Mouse (Mus musculus) ES-E14 (cell line): Measurements from ENCODE around the gene Hoxb3. TPM values are rescaled to one million over a fixed set of nuclear protein-coding genes. Genes with fewer than 3 reads are reported as not detected.

Experiments
- DNase-seq: peaks from one replicate; pipeline ENCODE4 v3.0.0-alpha.2; 2013; ENCODE audit warnings: low read depth, low spot score
- H3K27ac ChIP-seq: 2 replicates; pipeline ENCODE4 v1.5.1; 2012; ENCODE audit warnings: low read depth, mild to moderate bottlenecking, low read length, moderate library complexity, mixed read lengths; ENCODE audit not compliant: poor library complexity, insufficient read depth, severe bottlenecking
- H3K36me3 ChIP-seq: 2 replicates; pipeline ENCODE4 v1.6.1; 2012; ENCODE audit warnings: mild to moderate bottlenecking, low read length, moderate library complexity, mixed read lengths; ENCODE audit not compliant: control insufficient read depth, poor library complexity, insufficient read depth, severe bottlenecking
- H3K4me1 ChIP-seq, 2 experiments: fragments of 150-350 bp in 1 of 2; sonication (generic) in 1 of 2; 2 replicates each; pipeline ENCODE4 v1.6.1; 2012; ENCODE audit warnings: low read length in 2 of 2, mild to moderate bottlenecking in 1 of 2, mixed read lengths in 1 of 2; ENCODE audit not compliant: control insufficient read depth in 2 of 2, insufficient read depth in 2 of 2, poor library complexity in 1 of 2
- H3K4me3 ChIP-seq, 2 experiments: fragments of 150-350 bp in 1 of 2; sonication (generic) in 1 of 2; 2 replicates each; pipeline ENCODE4 v1.5.1; 2012; ENCODE audit warnings: low read length in 2 of 2, low read depth in 1 of 2, mild to moderate bottlenecking in 1 of 2, mixed read lengths in 1 of 2; ENCODE audit not compliant: insufficient read depth in 1 of 2, poor library complexity in 1 of 2, severe bottlenecking in 1 of 2
- H3K9ac ChIP-seq: 2 replicates; pipeline ENCODE4 v1.6.1; 2012; ENCODE audit warnings: low read depth, mild to moderate bottlenecking, low read length, mixed read lengths; ENCODE audit not compliant: poor library complexity, insufficient read depth, severe bottlenecking
- H3K9me3 ChIP-seq: fragments of 150-350 bp; sonication (generic); 2 replicates; pipeline ENCODE4 v1.6.1; 2012; ENCODE audit warnings: low read depth, mild to moderate bottlenecking, low read length; ENCODE audit not compliant: control insufficient read depth, insufficient read depth
- CHD2 ChIP-seq: IDR thresholded peaks from 2 replicates; pipeline ENCODE4 v1.6.1; 2014; ENCODE audit warnings: mild to moderate bottlenecking, low read depth, low read length, inconsistent platforms
- HCFC1 ChIP-seq: IDR thresholded peaks from 2 replicates; pipeline ENCODE4 v1.6.1; 2012; ENCODE audit warnings: low read length, inconsistent platforms, borderline replicate concordance; ENCODE audit not compliant: insufficient read depth
- MAFK ChIP-seq: IDR thresholded peaks from 2 replicates; pipeline ENCODE4 v1.6.1; 2014; ENCODE audit warnings: mild to moderate bottlenecking, low read depth, low read length, inconsistent platforms; ENCODE audit not compliant: insufficient read depth
- ZC3H11A ChIP-seq: IDR thresholded peaks from 2 replicates; pipeline ENCODE4 v1.6.1; 2012; ENCODE audit warnings: low read depth, mild to moderate bottlenecking, inconsistent platforms, low read length, borderline replicate concordance
- ZNF384 ChIP-seq: IDR thresholded peaks from 2 replicates; pipeline ENCODE4 v1.6.1; 2012; ENCODE audit warnings: low read depth, low read length, inconsistent platforms
- in situ Hi-C, 2 experiments: fragments of 600-800 bp; cut with MboI; formaldehyde crosslinking; loops; one replicate each; pipeline ENCODE4 v1.15.1; 2025; ENCODE audit warnings: low sequenced_read_pairs in 2 of 2, inconsistent platforms in 1 of 2; ENCODE audit not compliant: unreplicated experiment in 2 of 2
- total RNA-seq: library from RNA; depleted of rRNA; stranded (reverse); fragments of 300-350 nt; gene quantifications from 2 replicates; pipeline ENCODE4 v1.2.3, GENCODE M21; 2012

The Hoxb3 gene
- total RNA-seq, 1 experiment: 0.54 TPM

DNA sequence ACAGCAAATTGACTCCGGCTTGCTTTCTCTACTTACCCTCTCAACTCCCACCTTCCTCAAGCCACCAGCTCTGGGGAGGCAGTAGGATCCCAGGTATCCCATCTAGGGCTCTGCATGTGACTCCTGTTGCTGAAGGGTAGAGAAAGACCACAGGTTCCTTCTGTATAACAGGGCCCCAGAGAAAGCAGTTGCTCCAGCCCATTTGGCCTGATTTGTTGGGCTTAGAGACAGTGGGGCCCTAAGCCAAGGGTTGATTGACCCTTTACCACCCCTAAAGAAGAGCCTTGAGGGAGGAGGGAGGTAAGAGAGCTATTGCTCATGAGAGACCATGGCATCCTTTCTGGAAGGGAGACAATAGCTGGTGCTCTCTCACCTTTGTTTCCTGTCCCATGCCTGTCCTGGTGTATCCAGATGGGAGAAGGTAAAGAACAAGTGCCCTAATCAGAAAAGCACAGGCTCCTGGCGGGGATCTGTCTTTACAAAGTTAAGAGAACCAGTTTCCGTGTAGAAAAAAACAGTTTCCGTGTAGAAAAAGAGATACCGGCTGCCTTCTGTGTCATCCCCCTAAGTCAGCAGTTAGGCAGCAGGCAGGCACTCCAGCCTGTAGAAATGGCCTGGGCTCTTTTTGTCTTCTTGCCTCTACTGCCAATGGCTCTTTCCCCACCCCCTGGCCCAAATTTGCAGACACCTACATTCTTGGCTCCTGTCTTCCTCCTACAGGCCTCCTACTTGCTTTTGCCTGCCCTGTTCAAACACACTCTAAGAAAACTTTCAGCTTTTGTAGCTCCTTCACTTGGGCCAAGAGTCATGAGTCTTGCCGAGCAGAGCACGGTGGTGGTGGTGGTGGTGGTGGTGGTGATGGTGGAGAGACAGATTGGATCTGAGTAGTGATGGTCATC is 16.1 kb downstream of the Hoxb3 start:
- no peak overlapping the region for H3K27ac ChIP-seq
- in situ Hi-C loops: loop anchor here (10.0 kb wide), 3 partner anchors 54 to 164 kb away; partner anchors contain the start of genes Hoxb13 (in 1 of the 2), Hoxb7 (in 1 of the 2) and Hoxb8 (in 1 of the 2)
- peaks cover 0 to under 1% of the 10 kb centered on the region in 2 experiments; a peak in 1 of 4 replicates for H3K4me1 ChIP-seq
- H3K4me3 ChIP-seq: no peak overlapping the region
- H3K36me3 ChIP-seq: no peaks in the 10 kb centered on the region
- TF ChIP-seq HCFC1 (no peak), CHD2 (no peak), MAFK (no peak), ZNF384 (no peak), ZC3H11A (no peak)
- no peak overlapping the region for H3K9ac ChIP-seq
- DNase-seq: no peak
- H3K9me3 ChIP-seq: no peaks in the 10 kb centered on the region

DNA sequence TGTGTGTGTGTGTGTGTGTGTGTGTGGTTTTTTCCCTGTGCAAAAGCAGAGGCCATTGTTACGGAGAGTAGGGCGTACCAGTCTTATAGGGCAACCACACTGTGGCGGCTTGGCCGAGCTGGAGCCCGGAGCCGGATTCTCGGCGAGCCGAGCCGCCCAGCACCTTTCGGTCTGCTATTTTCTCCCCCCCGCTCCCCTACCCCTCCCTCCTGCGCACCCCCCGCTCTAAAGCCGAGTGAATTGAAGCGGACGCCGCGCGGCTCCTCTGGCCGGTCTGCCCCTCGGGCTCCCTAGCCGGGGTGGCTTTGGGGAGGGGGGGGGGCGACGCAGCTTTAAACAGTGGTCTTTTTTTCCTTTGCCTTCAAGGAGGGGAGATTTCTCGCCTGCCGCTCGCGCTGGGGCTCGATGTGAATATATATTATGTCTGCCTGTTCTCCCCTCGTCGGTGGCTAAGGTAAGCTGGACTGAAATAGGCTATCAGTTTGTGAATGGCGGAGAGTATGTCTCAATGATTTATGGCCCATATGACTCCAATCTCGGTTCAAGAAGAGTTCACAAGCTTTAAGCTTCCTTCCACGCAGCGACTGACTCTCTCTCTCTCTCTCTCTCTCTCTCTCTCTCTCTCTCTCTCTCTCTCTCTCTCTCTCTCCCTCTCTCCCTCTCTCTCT is 17.7 kb downstream of the Hoxb3 start:
- DNase-seq: no peak
- no peaks in the 10 kb centered on the region for H3K9me3 ChIP-seq
- no peaks in the 10 kb centered on the region for H3K36me3 ChIP-seq
- H3K4me1 ChIP-seq: peaks cover 0 to 7% of the 10 kb centered on the region in 2 experiments; a peak in 1 of 4 replicates
- no peak overlapping the region for H3K4me3 ChIP-seq
- no peak overlapping the region for H3K9ac ChIP-seq
- no peak for TF ChIP-seq MAFK
- no peak for TF ChIP-seq CHD2
- no peak for TF ChIP-seq ZNF384
- TF ChIP-seq ZC3H11A: no peak
- TF ChIP-seq HCFC1: no peak
- no peak overlapping the region for H3K27ac ChIP-seq
- in situ Hi-C loops: no loop called here

DNA sequence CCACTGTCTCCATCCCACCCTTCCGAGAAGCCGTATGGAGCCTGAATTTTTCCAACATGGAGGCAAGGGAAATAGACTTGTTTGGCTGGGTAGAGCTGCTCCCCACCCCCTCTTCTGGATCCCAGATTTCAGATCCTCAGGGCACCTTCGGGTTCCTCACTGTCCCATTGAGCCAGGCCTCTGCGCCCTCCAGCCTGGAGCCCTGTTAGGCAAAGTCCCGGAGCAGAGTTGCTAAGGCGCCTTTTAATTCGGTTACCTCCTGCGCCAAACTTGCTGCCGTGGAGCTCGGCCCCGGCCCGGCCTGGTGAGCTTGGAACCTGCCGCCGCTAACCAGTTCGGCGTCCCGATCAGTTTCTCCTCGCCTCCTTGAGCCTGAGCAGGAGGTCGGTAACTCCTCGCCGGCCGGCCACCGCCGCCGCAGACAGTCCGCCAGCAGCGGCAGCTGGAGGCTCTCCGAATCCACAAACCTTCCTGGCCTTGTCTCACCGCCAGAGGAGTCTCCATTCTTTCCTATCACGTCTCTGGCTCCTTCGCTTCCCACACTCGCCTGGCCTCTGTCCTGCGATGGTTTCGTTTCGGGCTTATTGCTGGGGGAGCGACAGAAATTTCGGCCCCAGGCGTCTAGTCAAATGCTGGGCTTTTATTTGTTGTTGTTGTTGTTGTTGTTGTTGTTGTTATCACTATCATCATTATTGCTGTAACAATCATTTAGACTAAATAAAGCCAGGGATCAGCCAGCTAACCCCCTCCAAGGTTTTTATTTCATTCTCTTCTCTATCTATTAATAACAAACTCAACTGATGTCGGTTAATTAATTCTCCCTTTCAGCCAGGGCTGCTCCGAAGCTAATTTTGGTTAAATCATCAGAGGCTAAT is 18.8 kb downstream of the Hoxb3 start:
- Histone ChIP-seq H3K36me3 (no peaks in the 10 kb centered on the region), H3K4me1 (peaks cover 0 to 10% of the 10 kb centered on the region in 2 experiments; a peak in 1 of 4 replicates), H3K9me3 (no peaks in the 10 kb centered on the region), H3K4me3 (no peak overlapping the region; a peak in 1 of 4 replicates), H3K27ac (no peak overlapping the region), H3K9ac (no peak overlapping the region)
- DNase-seq: no peak
- in situ Hi-C loops: no loop called here
- TF ChIP-seq ZC3H11A: no peak
- no peak for TF ChIP-seq CHD2
- no peak for TF ChIP-seq MAFK
- no peak for TF ChIP-seq ZNF384
- no peak for TF ChIP-seq HCFC1

DNA sequence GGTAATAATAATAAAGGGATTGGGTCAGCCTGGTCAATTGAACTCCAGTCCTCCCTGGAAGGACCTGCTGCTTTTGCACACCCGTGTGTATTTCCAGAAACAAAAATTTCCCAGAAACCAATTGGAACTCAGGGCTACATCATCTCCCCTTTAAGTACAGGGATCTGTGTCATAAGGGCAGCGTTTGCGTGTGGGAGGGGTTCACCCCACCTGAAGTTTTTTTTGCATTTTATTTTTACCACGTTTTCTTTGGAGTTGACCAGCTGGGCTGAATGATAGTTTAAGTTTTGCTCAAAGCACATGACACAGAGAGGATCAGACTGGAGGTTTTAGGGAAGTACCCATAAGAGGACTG is 19.4 kb downstream of the Hoxb3 start:
- H3K27ac ChIP-seq: no peak overlapping the region
- H3K9ac ChIP-seq: no peak overlapping the region
- H3K9me3 ChIP-seq: no peaks in the 10 kb centered on the region
- H3K4me3 ChIP-seq: no peak overlapping the region
- in situ Hi-C loops: no loop called here
- H3K36me3 ChIP-seq: no peaks in the 10 kb centered on the region
- TF ChIP-seq HCFC1 (no peak), MAFK (no peak), ZNF384 (no peak), ZC3H11A (no peak), CHD2 (no peak)
- H3K4me1 ChIP-seq: peaks cover 0 to 10% of the 10 kb centered on the region in 2 experiments; a peak in 1 of 4 replicates
- no peak for DNase-seq
